Mouse (Mus musculus) MEL (cell line): ENCODE measurements at regions not wholly inside any gene's neighbourhood (a gene's known extent, or its start where the extent isn't known, plus 50 kb on each side); places are given as distances from the start of the nearest gene placed in this dataset.

ENCODE experiments used
- DNase-seq: peaks from one replicate; pipeline ENCODE4 v3.0.0; 2011; ENCODE audit warnings: low read depth, low spot score
- H3K27ac ChIP-seq: 2 replicates; pipeline ENCODE4 v1.5.1; 2012; ENCODE audit warnings: low read depth, mild to moderate bottlenecking, control low read depth, low read length, moderate library complexity; ENCODE audit not compliant: control insufficient read depth
- H3K27me3 ChIP-seq, 2 experiments: fragments of 150-350 bp in 1 of 2; sonication (generic) in 1 of 2; 2 replicates each; pipeline ENCODE4 v1.6.1; 2012; ENCODE audit warnings: low read length in 2 of 2, mild to moderate bottlenecking in 2 of 2, improper control_type of control experiment in 1 of 2, moderate library complexity in 1 of 2; ENCODE audit not compliant: insufficient read depth in 2 of 2, control insufficient read depth in 1 of 2
- H3K36me3 ChIP-seq, 2 experiments: 2 replicates each; pipeline ENCODE4 v1.6.1; 2012 to 2014; ENCODE audit warnings: low read length in 2 of 2, improper control_type of control experiment in 1 of 2, inconsistent platforms in 1 of 2, mild to moderate bottlenecking in 1 of 2; ENCODE audit not compliant: insufficient read depth in 2 of 2, control insufficient read depth in 1 of 2
- H3K4me1 ChIP-seq, 2 experiments: fragments of 150-350 bp in 1 of 2; sonication (generic) in 1 of 2; 2 replicates each; pipeline ENCODE4 v1.6.1; 2012; ENCODE audit warnings: low read length in 2 of 2, improper control_type of control experiment in 1 of 2, mild to moderate bottlenecking in 1 of 2; ENCODE audit not compliant: insufficient read depth in 2 of 2, control insufficient read depth in 1 of 2
- H3K4me3 ChIP-seq, 2 experiments: fragments of 150-350 bp in 1 of 2; sonication (generic) in 1 of 2; 2 replicates each; pipeline ENCODE4 v1.5.1; 2012; ENCODE audit warnings: low read depth in 2 of 2, low read length in 2 of 2, mild to moderate bottlenecking in 2 of 2, moderate library complexity in 2 of 2, control low read depth in 1 of 2, improper control_type of control experiment in 1 of 2; ENCODE audit not compliant: control insufficient read depth in 1 of 2, insufficient read depth in 1 of 2
- H3K79me2 ChIP-seq: 2 replicates; pipeline ENCODE4 v1.6.1; 2012; ENCODE audit warnings: mild to moderate bottlenecking, low read length, moderate library complexity; ENCODE audit not compliant: control insufficient read depth, poor library complexity, insufficient read depth
- H3K9ac ChIP-seq: 2 replicates; pipeline ENCODE4 v1.6.1; 2012; ENCODE audit warnings: low read depth, mild to moderate bottlenecking, control low read depth, low read length, moderate library complexity; ENCODE audit not compliant: control insufficient read depth, poor library complexity, severe bottlenecking
- H3K9me3 ChIP-seq: fragments of 150-350 bp; sonication (generic); replicated peaks from 2 replicates; pipeline ENCODE4 v1.6.1; 2012; ENCODE audit warnings: mild to moderate bottlenecking, low read length, improper control_type of control experiment, moderate library complexity; ENCODE audit not compliant: insufficient read depth
- CHD2 ChIP-seq: IDR thresholded peaks from 2 replicates; pipeline ENCODE4 v1.6.1; 2011; ENCODE audit warnings: low read length, improper control_type of control experiment
- CTCF ChIP-seq, 3 experiments: IDR thresholded peaks in 2 of 3; conservative IDR thresholded peaks in 1 of 3; 2 replicates each; pipeline ENCODE4 v1.5.1; 2011 to 2012; ENCODE audit warnings: low read length in 3 of 3, low read depth in 2 of 3, mild to moderate bottlenecking in 2 of 3, improper control_type of control experiment in 1 of 3, inconsistent platforms in 1 of 3, mixed read lengths in 1 of 3, moderate library complexity in 1 of 3; ENCODE audit not compliant: control insufficient read depth in 1 of 3, insufficient read depth in 1 of 3, poor library complexity in 1 of 3, severe bottlenecking in 1 of 3
- E2F4 ChIP-seq: IDR thresholded peaks from 2 replicates; pipeline ENCODE4 v1.6.1; 2011; ENCODE audit warnings: low read depth, low read length, improper control_type of control experiment, borderline replicate concordance
- ELF1 ChIP-seq: IDR thresholded peaks from 2 replicates; pipeline ENCODE4 v1.6.1; 2014; ENCODE audit warnings: low read depth, mild to moderate bottlenecking, inconsistent platforms, low read length, improper control_type of control experiment, moderate library complexity
- EP300 ChIP-seq, 2 experiments: IDR thresholded peaks; 2 replicates each; pipeline ENCODE4 v1.6.1; 2011; ENCODE audit warnings: improper control_type of control experiment in 2 of 2, low read length in 2 of 2, low read depth in 1 of 2, mild to moderate bottlenecking in 1 of 2
- GABPA ChIP-seq: IDR thresholded peaks from 2 replicates; pipeline ENCODE4 v1.6.1; 2012; ENCODE audit warnings: low read depth, mild to moderate bottlenecking, inconsistent platforms, low read length, improper control_type of control experiment, moderate library complexity
- GATA1 ChIP-seq: IDR thresholded peaks from 2 replicates; pipeline ENCODE4 v1.6.1; 2011; ENCODE audit warnings: low read depth, low read length, improper control_type of control experiment
- JUND ChIP-seq: IDR thresholded peaks from 2 replicates; pipeline ENCODE4 v1.6.1; 2011; ENCODE audit warnings: low read depth, mild to moderate bottlenecking, improper control_type of control experiment, low read length
- KAT2A ChIP-seq: conservative IDR thresholded peaks from 2 replicates; pipeline ENCODE4 v1.6.1; 2012; ENCODE audit warnings: low read depth, low read length, improper control_type of control experiment, inconsistent platforms
- MAFK ChIP-seq: IDR thresholded peaks from 2 replicates; pipeline ENCODE4 v1.6.1; 2011; ENCODE audit warnings: low read depth, mild to moderate bottlenecking, low read length, improper control_type of control experiment, borderline replicate concordance
- MEF2A ChIP-seq: IDR thresholded peaks from 2 replicates; pipeline ENCODE4 v1.6.1; 2014; ENCODE audit warnings: low read depth, mild to moderate bottlenecking, inconsistent platforms, low read length, improper control_type of control experiment; ENCODE audit not compliant: poor library complexity, insufficient replicate concordance, severe bottlenecking; ENCODE audit errors: extremely low read depth
- MXI1 ChIP-seq: IDR thresholded peaks from 2 replicates; pipeline ENCODE4 v1.6.1; 2011; ENCODE audit warnings: mild to moderate bottlenecking, low read depth, low read length, improper control_type of control experiment
- MYB ChIP-seq: IDR thresholded peaks from 2 replicates; pipeline ENCODE4 v1.6.1; 2011; ENCODE audit warnings: mild to moderate bottlenecking, low read depth, low read length, improper control_type of control experiment
- MYC ChIP-seq: IDR thresholded peaks from 2 replicates; pipeline ENCODE4 v1.6.1; 2011; ENCODE audit warnings: low read depth, mild to moderate bottlenecking, low read length, improper control_type of control experiment, moderate library complexity
- NELFE ChIP-seq: IDR thresholded peaks from 2 replicates; pipeline ENCODE4 v1.6.1; 2011; ENCODE audit warnings: low read depth, low read length, improper control_type of control experiment
- POLR2AphosphoS5 ChIP-seq: IDR thresholded peaks from 2 replicates; pipeline ENCODE4 v1.6.1; 2012; ENCODE audit warnings: low read depth, borderline replicate concordance, mild to moderate bottlenecking, inconsistent platforms, low read length, moderate library complexity, mixed read lengths
- SIN3A ChIP-seq: IDR thresholded peaks from 2 replicates; pipeline ENCODE4 v1.6.1; 2012; ENCODE audit warnings: low read length, improper control_type of control experiment, inconsistent platforms
- TAL1 ChIP-seq: IDR thresholded peaks from 2 replicates; pipeline ENCODE4 v1.6.1; 2012; ENCODE audit warnings: mild to moderate bottlenecking, inconsistent platforms, low read length, moderate library complexity, mixed read lengths
- TBP ChIP-seq: IDR thresholded peaks from 2 replicates; pipeline ENCODE4 v1.8.0; 2011; ENCODE audit warnings: low read depth, low read length, improper control_type of control experiment
- TCF12 ChIP-seq: IDR thresholded peaks from 2 replicates; pipeline ENCODE4 v1.6.1; 2014; ENCODE audit warnings: low read depth, mild to moderate bottlenecking, inconsistent platforms, low read length, improper control_type of control experiment, moderate library complexity
- UBTF ChIP-seq: IDR thresholded peaks from 2 replicates; pipeline ENCODE4 v1.6.1; 2012; ENCODE audit warnings: low read depth, mild to moderate bottlenecking, inconsistent platforms, low read length, improper control_type of control experiment, moderate library complexity, borderline replicate concordance; ENCODE audit not compliant: insufficient read depth
- USF1 ChIP-seq: IDR thresholded peaks from 2 replicates; pipeline ENCODE4 v1.6.1; 2014; ENCODE audit warnings: low read depth, mild to moderate bottlenecking, inconsistent platforms, low read length, improper control_type of control experiment, moderate library complexity
- USF2 ChIP-seq, 2 experiments: IDR thresholded peaks; 2 replicates each; pipeline ENCODE4 v1.6.1; 2011 to 2012; ENCODE audit warnings: improper control_type of control experiment in 2 of 2, low read length in 2 of 2, borderline replicate concordance in 1 of 2, inconsistent platforms in 1 of 2, low read depth in 1 of 2, mild to moderate bottlenecking in 1 of 2; ENCODE audit not compliant: insufficient read depth in 1 of 2
- ZC3H11A ChIP-seq: IDR thresholded peaks from 2 replicates; pipeline ENCODE4 v1.6.1; 2012; ENCODE audit warnings: low read depth, mild to moderate bottlenecking, inconsistent platforms, low read length, improper control_type of control experiment
- ZNF384 ChIP-seq: IDR thresholded peaks from 2 replicates; pipeline ENCODE4 v1.6.1; 2012; ENCODE audit warnings: low read depth, mild to moderate bottlenecking, inconsistent platforms, low read length, improper control_type of control experiment

DNA sequence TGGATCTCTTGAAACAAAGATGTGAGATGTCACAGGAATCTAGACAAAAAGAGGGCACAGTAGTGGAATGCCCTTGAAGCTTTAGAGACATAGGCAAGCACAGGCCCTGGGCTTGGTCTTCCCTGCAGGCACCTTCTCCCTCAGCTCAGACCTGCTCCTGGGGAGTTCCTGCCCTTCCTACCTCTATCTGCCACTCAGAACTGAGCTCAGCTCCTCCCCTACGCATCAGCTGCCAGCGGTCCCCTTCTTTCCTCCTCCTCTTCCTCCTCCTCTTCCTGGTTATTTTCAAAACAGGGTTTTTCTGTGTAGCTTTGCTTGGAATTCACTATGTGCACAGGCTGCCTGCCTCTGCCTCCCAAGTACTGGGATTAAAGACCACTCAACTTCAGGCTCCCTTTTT lies 157.6 kb upstream of the Zfp706 start:
- Histone ChIP-seq H3K27me3 (no peaks in the 10 kb centered on the region; a peak in 1 of 4 replicates), H3K4me1 (no peaks in the 10 kb centered on the region), H3K4me3 (no peak overlapping the region), H3K9me3 (no peaks in the 10 kb centered on the region), H3K36me3 (no peaks in the 10 kb centered on the region), H3K27ac (no peak overlapping the region), H3K9ac (no peak overlapping the region), H3K79me2 (no peaks in the 10 kb centered on the region)
- TF ChIP-seq MYC: no peak
- TF ChIP-seq POLR2AphosphoS5: no peak
- no peak for TF ChIP-seq USF2 (IDR thresholded peaks at IDR 0.05; ENCODE audit: borderline replicate concordance in 1 of 2, insufficient read depth in 1 of 2, low read depth in 1 of 2, low read length in 2 of 2)
- TF ChIP-seq MXI1: no peak
- no peak for TF ChIP-seq SIN3A
- no peak for TF ChIP-seq MAFK
- TF ChIP-seq MYB: no peak
- TF ChIP-seq E2F4: no peak
- no peak for TF ChIP-seq TAL1
- no peak for TF ChIP-seq JUND
- TF ChIP-seq CTCF (IDR thresholded peaks at IDR 0.05 in 2 of 3, conservative IDR thresholded peaks at IDR 0.05 in 1 of 3; ENCODE audit: control insufficient read depth in 1 of 3, insufficient read depth in 1 of 3, low read depth in 2 of 3, low read length in 3 of 3, poor library complexity in 1 of 3, severe bottlenecking in 1 of 3): no peak
- DNase-seq: no peak

DNA sequence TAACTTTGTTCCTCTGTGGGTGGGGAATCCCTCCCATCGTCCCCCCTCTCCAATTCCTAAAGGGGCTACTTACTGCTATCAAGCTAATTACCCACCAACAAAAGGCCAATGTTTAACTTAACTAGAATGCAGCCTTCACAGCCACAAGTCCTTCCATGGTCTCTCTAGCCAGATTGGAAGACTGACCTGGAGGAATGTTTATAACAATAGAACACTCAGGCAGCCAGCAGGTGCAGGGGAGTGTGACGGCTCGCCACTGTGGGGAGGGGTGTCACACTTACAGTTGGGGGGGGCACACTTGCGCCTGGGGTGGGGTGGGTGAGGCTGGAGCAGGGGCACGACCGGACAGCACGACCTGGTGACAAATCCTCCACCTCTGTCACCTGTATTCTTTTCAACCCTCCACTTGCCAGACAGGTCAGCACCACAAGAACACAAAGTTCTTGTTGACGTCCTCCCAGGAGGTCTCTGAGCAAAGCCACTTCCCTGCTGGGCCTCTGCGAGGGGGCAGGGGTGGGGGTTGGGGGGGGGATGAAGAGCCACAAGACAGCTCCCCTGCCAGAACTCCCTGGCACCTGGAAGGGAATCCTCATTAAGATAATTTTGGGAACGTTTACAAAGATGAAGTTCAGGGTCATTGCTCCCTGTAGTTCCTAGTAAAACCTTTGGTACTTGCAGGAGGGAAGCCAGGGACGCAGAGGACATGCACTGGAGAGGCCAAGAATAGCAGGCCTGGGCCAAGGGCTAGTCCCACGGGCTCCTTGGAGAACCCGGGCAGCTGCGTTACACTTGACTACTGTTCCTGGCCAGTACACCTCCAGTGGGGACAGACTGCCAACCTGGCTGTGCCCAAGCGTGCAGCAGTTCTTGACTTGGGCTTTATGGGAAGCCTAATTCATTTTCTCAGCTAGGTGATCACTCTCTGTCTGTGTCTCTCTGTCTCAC lies 156.9 kb upstream of the Zfp706 start:
- Histone ChIP-seq H3K36me3 (no peaks in the 10 kb centered on the region), H3K4me3 (no peak overlapping the region), H3K4me1 (no peaks in the 10 kb centered on the region)
- DNase-seq: no peak
- TF ChIP-seq CHD2 (no peak), GATA1 (no peak), MEF2A (no peak), GABPA (no peak), SIN3A (no peak), TCF12 (no peak), CTCF (IDR thresholded peaks at IDR 0.05 in 2 of 3, conservative IDR thresholded peaks at IDR 0.05 in 1 of 3; ENCODE audit: control insufficient read depth in 1 of 3, insufficient read depth in 1 of 3, low read depth in 2 of 3, low read length in 3 of 3, poor library complexity in 1 of 3, severe bottlenecking in 1 of 3) (no peak), TAL1 (no peak), MAFK (no peak), ZC3H11A (no peak), NELFE (no peak), MYC (no peak), USF1 (no peak), TBP (no peak), UBTF (no peak), USF2 (IDR thresholded peaks at IDR 0.05; ENCODE audit: borderline replicate concordance in 1 of 2, insufficient read depth in 1 of 2, low read depth in 1 of 2, low read length in 2 of 2) (no peak), EP300 (IDR thresholded peaks at IDR 0.05; ENCODE audit: low read depth in 1 of 2, low read length in 2 of 2) (no peak), ZNF384 (no peak), ELF1 (no peak), KAT2A (no peak)
- TF ChIP-seq, all 39 proteins: peak for 0
- Histone ChIP-seq H3K79me2 (no peaks in the 10 kb centered on the region), H3K27ac (no peak overlapping the region), H3K27me3 (peaks cover 0 to under 1% of the 10 kb centered on the region in 2 experiments; a peak in 2 of 4 replicates), H3K9ac (no peak overlapping the region), H3K9me3 (no peaks in the 10 kb centered on the region)
